Mouse (Mus musculus) kidney, postnatal 36 days (tissue): ENCODE data around the gene Evc.
A peak's percentile ranks its signal among the peaks of the same experiment; 100 is the strongest.

Experiments
- DNase-seq, 2 experiments: peaks; one replicate each; pipeline ENCODE4 v3.0.0; 2021 to 2022; ENCODE audit warnings: mixed read lengths in 2 of 2

The Evc gene

DNA sequence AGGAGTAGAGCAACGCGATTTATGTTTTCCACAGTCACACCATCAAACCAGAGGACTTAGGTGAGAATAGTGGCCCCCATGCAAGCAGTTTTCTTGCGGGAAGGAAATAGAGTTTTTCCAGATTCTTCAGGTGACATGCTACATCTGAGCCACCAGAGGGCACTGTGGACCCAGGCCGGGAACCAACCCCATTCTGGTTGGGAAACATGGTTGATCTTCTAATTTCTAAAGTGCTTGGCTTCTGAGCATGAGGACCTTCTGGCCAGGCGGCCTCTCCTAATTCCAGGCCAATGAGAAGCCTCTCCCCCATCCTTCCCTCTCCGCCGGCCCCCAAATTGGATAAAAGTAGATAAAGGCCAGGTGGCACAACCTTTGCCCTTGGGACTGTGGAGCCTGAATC, 38.3 kb downstream of the Evc start:
- DNase-seq, result peak; percentile 14 to 62

DNA sequence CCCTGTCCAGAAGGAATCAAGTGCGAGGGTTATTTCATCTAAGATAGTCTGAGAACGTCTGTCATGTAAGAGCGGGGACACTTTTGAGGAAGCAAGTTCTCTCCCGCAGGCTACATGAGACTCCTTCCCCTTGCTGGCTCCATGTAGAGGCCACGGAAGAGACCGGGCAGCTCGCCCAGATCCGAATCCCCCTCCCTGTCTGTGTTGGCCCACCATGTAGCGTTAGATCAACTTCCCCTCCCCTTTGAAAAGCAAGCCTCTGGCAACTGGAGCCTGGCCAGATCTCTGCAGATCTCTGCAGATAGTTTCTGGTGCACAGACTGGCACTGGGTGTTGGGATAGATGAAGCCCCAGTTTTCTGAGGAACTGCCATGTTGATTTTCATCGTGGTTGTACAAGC, 40.0 kb downstream of the Evc start:
- DNase-seq, result no peak

DNA sequence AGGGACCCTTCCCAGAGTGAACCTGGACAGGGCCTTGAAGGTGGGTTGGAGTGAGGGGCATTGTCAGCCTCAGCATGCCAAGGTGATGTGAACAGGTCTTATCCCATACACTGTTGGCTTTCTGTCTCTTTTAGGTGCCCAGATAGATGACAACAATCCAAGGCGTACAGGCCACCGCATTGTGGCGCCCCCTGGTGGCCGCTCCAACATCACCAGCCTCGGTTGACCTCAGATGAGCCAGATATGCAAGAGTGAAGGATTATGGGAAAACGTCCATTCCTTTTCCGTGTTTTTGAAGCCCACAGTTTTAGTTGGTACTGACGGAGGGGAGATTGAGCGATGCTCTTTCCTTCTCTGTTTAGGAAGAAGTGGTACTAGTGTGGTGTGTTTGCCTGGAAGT, 45.7 kb downstream of the Evc start:
- peak in 1 of 2 experiments; percentile 39 for DNase-seq

DNA sequence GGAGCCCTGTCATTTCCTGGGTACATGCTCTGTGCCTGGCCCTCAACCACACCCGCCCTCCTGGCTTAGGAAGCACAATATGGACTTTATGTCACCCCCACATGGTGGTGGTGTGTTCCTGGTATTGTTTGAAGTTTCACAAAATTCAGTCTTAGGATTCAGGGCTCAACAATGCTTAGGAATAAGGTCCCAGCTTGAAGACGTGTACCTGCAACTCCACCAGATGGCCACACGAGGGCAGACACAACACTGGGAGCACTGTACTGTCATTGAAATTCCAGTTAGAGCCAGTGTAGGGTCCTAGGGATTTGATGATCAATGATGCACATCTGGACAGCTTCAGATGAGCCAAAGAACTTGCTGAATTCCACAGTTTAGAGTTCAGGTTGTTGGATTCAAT, 47.5 kb downstream of the Evc start:
- DNase-seq, result peak; percentile 39 to 68

DNA sequence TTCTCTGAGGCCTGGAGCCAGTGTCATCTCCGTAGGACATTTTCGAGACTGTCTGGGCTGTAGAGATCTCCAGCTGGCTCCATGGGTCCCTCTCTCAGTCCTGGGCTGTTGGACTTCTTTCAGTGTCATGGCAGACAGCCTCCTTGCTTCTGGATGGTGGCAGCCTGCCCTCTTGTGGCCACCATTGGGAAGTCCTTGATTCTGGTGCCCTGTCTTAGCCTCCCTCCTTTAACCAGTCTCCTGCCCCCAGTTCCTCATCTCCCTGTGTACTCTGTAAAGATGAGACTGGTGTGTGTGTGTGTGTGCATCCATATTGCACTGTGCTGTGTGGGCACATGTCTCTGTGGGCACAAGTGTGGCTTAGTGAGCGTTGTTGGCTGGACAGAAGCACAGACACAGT, 48.3 kb downstream of the Evc start:
- peak; percentile 26 to 68 for DNase-seq

DNA sequence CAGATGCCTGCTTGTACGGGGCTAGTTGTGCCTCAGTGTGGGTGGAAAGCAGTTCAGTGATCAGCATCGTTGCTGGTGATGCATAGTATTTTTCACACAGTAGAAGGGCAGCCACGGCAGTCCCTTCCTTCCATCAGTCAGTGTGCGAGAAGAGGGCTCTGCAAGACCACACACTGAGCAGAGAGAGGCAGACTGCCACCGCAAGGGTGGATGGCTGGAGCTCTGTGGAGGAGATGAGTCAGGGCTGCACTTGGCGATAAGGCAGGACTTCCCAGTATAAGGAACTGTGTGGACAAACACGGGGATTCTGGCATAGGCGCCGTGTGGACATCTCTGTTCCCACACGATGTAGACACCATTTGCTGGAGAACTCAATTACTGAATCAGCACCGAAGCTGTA, 55.7 kb downstream of the Evc start:
- DNase-seq, result no peak

DNA sequence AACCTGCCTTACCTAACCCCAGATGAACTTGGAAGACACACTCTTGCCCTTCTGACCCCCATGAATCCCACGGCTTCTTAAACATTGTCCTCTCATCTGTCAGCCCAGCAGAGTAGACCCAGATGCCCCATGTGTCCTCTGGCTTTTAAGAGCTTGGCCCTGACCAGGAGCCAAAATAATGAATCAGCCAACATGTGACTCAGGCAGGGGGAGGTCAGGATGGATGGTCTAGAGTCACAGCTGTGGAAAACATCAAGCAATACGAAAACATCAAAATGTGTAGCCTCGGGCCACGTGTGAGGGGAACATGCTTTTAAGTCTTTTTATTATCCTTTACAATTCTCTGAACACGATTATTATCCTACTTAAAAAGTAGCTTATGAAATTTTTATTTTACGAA, 72.9 kb downstream of the Evc start:
- DNase-seq, result no peak

DNA sequence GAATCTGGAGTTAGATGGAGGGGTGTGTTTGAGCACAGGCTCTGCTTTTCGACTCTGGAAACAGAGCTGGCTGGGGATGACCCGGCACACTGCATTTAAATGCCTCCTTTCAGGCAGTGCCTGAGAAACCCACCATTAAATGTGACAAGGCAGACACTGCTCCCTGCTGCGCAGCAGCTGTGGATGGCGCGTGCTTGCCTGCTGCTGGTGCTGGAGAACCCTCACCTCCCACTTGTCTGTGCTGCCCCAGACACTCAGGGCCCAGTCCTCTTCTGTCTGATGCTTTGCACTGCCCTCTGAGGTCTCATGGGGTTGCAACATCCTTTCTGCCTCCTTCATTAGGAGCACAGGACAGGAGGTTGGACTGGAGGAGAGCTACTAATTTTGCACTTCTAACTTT, 75.0 kb downstream of the Evc start:
- no peak for DNase-seq

DNA sequence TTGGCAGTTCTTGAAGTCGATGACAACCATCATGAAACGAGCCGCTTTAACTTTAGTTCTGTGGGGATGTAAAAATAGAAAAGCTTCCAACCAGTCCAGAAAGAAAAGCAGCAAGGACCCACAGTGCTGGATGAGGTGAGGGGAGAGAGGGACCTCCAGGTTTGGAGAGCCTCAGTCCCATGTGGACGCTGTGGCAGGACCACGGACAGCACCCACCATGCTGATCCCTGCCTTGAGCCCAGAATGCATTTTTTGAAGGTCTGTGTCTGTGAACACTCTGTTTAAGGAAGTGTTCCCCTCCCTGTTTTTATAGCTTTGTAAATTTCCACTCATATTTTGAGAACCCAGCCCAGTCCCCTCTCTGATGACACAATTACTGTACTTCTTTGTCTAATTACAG, 79.5 kb downstream of the Evc start:
- peak in 1 of 2 experiments; percentile 71 for DNase-seq

DNA sequence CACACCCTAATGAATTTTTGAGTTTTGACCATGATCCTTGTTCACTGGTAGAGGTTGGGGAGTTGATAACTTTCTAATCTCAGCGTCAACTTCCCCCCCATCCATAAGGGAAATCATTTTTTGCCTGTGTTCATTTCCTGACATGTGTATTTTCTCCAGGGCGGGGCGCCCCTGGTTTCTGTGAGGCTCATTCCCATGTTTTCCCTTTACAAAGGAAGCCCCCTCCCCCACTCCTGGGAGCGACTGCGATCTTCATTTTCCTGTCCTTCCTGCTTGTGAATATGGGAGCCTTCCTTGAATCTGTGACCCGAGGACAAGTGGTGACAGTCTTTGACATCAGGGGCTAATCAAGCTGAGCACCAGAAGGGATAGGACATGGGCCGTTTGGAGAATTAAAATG, 79.9 kb downstream of the Evc start:
- no peak for DNase-seq

DNA sequence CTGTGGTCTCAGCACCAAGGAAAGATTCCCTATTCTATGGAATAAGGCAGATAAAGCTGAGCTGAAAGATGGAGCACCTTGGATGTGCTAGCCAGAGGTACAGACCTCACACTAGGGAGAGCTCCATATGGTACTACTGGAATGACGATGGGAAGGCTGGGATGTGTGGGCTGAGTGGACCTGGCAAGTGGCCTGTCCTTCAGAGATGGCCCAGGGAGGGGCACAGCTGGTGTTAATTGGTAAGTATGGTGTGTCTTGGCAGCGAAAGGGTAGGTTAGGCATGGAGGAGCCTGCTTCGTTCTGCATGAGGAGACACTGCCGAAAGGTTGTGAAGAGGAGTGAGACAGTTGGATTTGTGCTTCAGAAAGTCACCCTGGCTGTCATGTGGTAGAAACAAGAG, 82.2 kb downstream of the Evc start:
- no peak for DNase-seq

DNA sequence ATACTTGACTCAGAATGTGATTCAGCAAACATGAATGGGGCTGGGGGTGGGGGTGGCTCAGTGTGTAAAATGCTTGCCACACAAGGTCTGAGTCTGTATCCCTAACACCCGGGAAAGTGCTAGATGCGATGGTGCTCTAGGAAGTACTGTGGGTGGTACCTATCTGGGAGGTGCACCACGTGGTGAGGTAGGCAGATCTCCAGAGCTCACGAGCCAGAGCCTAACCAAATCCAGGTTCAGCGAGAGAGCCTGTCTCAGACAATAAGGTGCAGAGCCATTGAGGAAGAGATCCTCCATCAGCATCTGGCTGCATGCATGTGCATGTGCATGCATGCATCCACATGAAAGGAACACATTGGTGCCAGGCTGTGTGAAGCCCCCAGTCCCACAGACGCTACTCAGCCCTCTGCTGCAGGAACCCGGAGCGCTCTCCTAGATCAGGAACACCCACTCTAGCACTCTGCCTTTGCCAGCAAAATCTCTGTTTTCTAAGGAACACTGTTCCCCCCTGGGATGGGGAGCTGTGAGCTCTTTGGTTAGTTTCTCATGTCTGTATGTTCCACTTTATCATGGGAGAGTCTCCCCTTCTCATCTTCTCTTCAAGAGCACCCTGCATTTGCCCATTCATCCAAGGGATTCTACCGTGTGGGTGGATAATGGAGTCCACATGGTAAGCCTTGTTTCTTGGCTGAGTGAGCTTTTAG, 84.4 kb downstream of the Evc start:
- no peak for DNase-seq

DNA sequence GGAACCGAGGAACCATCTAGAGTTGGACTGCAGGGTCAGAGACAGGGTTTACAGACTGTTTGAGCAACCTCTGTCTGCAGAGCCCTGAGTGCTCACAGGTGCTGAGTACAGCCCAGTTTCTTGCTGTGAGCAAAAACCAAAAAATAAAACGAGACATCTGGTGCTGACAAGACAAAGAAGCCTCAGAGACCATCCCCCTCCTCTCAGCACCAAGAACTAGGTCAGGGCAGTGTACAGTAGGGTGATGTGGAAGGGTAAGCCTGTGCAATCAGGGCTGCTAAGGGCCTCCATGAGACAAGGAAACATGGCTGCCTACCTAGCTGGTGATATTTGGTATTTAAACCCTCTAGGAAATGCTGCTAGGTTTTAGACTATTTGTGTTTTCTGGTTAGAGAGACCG, 85.1 kb downstream of the Evc start:
- no peak for DNase-seq

DNA sequence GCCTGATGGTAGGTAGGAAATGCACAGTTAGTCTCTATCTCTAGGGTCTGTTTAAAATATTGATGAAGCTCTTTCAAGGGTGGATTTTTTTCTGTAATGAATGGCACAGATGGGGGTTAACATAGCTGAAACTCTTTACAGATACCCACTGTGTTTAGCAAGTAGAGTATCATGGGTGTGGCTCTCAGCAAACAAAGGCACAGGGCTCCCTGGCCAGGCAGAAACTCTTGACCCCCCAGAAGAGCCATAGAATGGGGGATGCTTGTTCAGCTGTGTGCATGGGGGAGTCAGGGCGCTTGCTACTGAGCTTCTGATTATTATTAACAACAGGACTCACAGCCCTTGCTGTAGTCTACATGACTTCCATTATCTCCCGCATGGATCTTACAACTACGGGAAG, 87.8 kb downstream of the Evc start:
- DNase-seq, result no peak

DNA sequence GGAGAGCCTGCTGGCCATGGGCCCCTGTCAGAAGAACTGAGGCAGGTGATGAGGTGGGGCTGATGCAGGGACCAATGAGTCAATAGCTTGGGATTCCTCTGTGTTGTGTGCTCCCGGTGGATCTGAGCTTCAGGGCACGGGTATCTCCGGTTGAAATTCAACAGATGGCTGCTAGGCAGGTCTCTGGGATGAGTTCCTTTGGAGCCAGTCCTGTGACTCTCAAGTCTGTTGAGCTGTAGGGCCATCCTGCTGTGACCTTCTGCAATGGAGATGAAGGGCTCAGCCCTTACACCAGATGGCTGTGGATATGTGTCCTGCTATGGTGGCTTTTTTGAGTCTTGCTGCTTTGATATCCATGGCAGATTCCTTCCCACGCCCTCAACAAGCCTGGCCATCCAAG, 89.2 kb downstream of the Evc start:
- no peak for DNase-seq

DNA sequence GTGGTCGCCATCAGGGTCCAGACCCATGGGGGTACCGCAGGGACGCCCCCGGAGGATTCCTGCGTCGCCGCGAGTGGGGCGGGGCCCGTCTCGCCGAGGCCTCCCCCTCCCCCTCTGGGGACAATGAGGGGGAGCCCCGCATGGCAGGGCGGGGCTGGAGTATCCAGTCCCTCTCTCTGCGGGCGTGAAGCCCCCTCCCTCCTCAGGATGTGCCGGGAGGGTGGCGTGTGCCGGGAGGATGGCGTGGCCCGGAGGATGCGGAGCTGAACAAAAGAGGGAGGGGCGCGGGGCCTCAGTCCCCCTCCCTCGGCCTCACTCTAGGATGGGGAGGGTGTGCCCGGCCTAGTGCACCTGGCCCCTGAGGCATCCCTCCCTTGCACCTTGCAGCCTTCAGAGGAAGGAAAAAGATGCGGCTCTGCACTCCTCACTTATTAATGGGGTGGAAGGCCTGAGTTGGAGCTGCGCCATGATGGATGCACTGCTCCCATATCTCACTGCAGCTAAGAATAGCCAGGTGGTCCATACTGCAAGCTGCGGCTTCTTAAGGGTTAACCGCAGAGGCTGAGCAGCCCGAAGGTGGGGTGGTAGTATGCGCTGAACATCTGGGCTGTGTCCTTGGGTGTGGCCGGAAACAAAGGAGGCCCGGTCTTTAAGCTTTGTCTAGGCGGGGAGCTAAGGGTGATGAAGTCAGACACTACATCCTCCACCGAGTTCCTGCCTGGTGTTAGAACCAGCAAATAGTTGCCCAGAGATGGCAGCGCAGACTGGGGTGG, 90.4 kb downstream of the Evc start:
- no peak for DNase-seq

DNA sequence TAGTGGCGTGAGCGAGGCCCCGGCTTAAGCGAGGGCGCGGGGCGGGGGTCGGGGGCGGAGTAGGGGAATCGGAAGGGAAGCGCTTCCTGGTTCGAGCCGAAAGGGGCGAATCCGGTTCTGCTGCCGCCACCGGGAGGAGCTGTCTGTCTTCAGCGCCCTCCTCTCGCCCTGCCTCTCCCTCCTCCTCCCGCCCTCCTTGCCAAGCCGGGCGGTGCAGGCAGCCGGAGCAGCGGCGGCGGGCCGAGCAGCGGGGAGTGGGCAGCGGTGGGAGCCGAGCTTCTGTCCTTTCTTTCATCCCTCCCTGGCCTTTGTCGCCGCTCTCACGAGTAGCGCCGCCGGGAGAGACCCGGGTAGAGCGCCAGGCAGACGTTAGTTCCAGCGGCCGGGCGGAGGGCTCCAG, 91.0 kb downstream of the Evc start:
- DNase-seq, result peak; percentile 7 to 36

DNA sequence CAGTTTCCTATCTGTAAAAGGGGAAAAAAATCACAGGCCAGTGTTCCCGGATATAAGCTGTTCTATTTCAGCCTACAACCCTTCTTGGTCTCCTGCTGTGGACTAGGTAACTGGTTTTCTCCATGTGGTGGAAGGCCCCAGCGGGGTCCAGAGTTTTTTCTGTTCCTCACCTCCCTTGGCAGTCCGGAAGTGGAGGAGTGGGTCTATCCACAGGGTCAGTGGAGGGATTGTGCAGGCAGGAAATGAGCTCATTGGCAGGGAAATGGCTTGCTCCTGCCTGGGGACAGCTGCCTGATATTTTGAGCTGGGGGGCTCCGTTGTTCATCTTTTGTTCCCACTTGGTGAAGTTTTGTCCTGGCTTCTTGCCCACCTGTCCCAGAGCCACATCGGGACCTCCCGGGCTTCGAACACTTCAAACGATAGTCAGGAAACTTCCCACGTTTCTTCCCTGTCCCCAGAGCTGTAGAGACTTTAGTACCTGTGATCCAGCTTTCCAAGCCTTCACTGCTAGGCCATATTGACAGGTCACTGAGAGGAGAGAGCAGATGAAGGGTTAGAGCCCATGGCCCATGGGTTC, 91.9 kb downstream of the Evc start:
- no peak for DNase-seq

DNA sequence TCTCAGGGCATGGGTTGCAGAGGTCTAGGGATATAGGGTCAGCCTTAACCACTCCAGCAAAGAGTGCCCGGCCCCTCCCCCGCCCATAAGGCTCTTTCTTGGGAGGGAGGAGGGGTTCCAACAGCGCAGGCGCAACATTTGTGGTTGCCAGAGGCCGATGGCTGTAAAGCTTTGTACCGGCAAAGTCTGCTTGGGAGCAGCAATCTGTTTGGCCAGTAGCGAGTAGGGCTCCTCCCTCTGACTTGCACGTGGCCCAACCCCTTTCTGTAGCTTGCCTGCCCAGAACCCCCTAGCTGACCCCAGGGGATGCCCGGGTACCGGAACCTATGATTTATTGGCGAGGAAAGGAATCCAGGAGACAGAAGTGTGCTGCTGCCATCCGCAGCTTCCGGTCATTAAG, 92.5 kb downstream of the Evc start:
- DNase-seq, result no peak

DNA sequence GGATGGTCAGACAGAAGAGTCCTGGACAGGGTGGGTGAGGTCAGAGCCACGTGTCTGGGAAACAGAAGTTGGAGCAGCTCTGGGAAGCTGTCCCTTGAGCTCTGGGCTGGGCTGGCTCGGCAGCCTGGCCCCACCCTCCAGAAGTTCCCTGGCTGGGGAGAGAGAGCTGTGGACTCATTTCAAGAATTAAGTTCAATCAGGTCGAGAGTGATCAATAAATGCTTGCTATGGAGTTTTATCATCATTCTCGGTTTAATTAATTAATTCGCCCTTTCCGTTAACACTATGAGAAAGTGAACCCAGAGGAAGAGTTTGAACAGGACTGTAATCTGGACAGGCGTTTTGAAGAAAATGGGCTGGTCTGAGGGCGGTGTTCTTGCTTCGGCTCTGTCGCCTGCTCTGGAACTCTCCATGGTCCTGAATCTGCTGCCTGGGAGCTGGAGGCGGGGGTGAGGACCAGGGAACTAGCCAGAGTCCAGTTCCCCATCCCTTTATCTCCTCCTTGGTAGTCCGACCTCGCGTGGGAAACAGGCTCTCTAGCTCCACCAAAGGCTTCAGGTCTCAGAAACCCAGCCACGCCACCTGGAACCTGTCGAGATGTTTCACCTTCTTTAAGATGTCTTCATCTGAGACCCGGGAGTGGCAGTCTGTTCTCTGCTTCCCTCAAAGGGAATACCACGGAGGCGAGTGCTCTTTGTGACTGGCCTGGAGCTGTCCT, 93.4 kb downstream of the Evc start:
- DNase-seq, result peak; percentile 50 to 84

DNA sequence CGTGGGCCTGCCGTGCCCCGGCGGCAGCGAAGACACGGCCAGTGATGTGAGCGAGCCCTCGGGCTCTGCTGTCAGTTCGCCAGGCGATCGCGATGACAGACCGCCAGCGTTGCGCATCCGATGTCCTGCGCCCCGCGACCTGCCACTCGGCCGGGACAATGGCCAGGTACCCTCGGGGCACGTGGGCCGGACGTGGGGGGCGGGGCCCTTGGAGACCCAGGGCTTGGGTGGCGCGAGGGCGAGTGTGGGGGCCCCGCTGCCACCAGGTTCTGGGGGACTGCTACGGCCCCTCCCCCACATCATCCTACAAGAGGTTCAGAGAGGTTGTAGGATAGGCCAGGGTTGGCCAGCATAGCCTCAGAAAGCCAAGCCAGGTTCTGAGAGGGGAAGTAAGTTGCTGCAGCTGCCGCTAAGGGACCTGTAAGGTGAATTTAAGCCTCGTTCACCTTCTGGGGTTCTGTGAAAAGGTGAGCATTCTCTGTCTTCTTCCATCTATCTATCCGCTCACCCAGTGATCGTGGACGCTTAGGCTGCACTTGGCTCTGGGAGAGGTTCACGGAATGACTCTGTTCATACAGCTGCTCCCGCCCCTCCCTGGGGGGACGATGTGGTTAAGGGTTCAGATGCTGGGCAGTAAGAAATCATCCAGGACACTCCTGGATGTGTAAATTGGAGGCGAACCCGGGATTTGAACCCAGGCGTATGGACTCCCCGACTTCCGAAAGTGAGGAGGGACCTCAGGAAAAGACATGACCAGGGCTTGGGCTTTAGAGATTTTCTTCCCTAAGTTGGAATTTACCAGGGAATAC, 94.1 kb downstream of the Evc start:
- DNase-seq, result no peak

DNA sequence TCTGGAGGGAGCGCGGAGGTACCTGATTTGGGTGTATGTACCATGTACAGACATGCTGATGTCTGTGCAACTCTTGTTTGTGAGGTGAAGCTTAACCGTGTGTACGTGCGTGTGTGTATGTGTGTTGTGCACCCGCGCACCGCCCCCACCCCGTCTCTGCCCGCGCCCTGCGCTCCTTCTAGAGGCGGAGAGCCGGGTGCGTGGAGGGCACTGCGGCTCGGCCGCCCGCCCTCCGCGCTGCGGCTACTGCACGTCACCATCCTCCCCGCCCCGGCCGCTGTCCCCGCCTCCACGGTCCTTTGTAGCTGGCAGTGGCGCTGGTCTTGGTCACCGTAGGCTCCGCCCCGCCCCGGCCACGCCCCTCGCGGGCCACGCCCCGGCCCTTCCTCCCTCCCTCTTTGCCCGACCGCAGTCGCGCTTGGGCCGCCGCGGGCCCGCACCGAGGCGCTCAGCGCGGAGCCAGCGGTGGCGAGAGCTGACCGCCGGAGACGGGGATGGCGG, 95.0 kb downstream of the Evc start, which contains the start of gene Crmp1:
TSS of gene Crmp1 (plus strand) at position 290 of the 501 bp plus-strand sequence.
- peak in 1 of 2 experiments; percentile 42 for DNase-seq
